Mouse (Mus musculus) G1E (cell line): ENCODE measurements around the gene Elp6. TPM values are rescaled to one million over a fixed set of nuclear protein-coding genes. Genes with fewer than 3 reads are reported as not detected.
"Not testable (repeated sequence)": the region's sequence is repeated elsewhere in the genome, so short reads cannot be mapped to it uniquely, and the experiment has no call there.

Source experiments
- ATAC-seq: 2 replicates; pipeline ENCODE4 v1.8.0; 2016; ENCODE audit warnings: mild to moderate bottlenecking; ENCODE audit not compliant: insufficient number of reproducible peaks, poor library complexity, low FRiP score, severe bottlenecking; ENCODE audit errors: extremely low read depth
- DNase-seq: peaks from one replicate; pipeline ENCODE4 v3.0.0; 2012; ENCODE audit warnings: low spot score
- H3K27me3 ChIP-seq: 2 replicates; pipeline ENCODE4 v1.6.1; 2012; ENCODE audit warnings: mild to moderate bottlenecking, low read length, inconsistent platforms; ENCODE audit not compliant: insufficient read depth
- H3K36me3 ChIP-seq: replicated peaks from 2 replicates; pipeline ENCODE3; 2012; ENCODE audit warnings: mild to moderate bottlenecking, inconsistent platforms
- H3K4me1 ChIP-seq: 2 replicates; pipeline ENCODE4 v1.6.1; 2012; ENCODE audit warnings: low read depth, low read length, inconsistent platforms, mixed read lengths; ENCODE audit not compliant: insufficient read depth
- H3K4me3 ChIP-seq: 2 replicates; pipeline ENCODE4 v1.5.1; 2012; ENCODE audit warnings: low read depth, mild to moderate bottlenecking, inconsistent platforms, low read length, moderate library complexity, mixed read lengths
- H3K9me3 ChIP-seq: replicated peaks from 2 replicates; pipeline ENCODE4 v1.6.1; 2012; ENCODE audit warnings: inconsistent platforms
- CTCF ChIP-seq: IDR thresholded peaks from 2 replicates; pipeline ENCODE4 v1.5.1; 2012; ENCODE audit warnings: low read depth, low read length, inconsistent platforms, mixed read lengths
- GATA1 ChIP-seq: IDR thresholded peaks from 2 replicates; pipeline ENCODE4 v1.6.1; 2012; ENCODE audit warnings: borderline replicate concordance, low read length, inconsistent platforms, mixed read lengths
- GATA2 ChIP-seq: IDR thresholded peaks from 2 replicates; pipeline ENCODE4 v1.6.1; 2012; ENCODE audit warnings: low read depth, low read length, inconsistent platforms, borderline replicate concordance
- POLR2AphosphoS5 ChIP-seq: IDR thresholded peaks from 2 replicates; pipeline ENCODE4 v1.6.1; 2012; ENCODE audit warnings: low read depth, low read length, inconsistent platforms; ENCODE audit not compliant: insufficient replicate concordance
- TAL1 ChIP-seq: conservative IDR thresholded peaks from 2 replicates; pipeline ENCODE4 v1.6.1; 2012; ENCODE audit warnings: low read depth, low read length, inconsistent platforms, mixed read lengths
- polyA plus RNA-seq: library from polyadenylated mRNA; stranded (reverse); fragments of >175 nt; gene quantifications from 2 replicates; pipeline ENCODE4 v1.2.3, GENCODE M21; 2012
- total RNA-seq, 2 experiments: library from RNA; stranded (forward) in 1 of 2; stranded (reverse) in 1 of 2; fragments of 200-1000 nt in 1 of 2; fragments of >200 nt in 1 of 2; fragmentation: Nextera tagmentation in 1 of 2; gene quantifications; 2 replicates each; pipeline ENCODE4 v1.2.3; 2014 to 2017

Elp6 gene
- total and polyA plus RNA-seq, 3 experiments = 7.1 to 12.9 (median 9.3) TPM

- Histone ChIP-seq H3K36me3 (peaks cover 36% of the 10 kb centered on the region), H3K4me1 (peaks cover 13% of the 10 kb centered on the region), H3K4me3 (no peak overlapping the region), H3K27me3 (no peaks in the 10 kb centered on the region), H3K9me3 (no peaks in the 10 kb centered on the region)
- no peak for ATAC-seq
- TF ChIP-seq GATA2 = no peak
- DNase-seq = no peak
Measured at GRCm38 (mm10) chr9:110324181-110324580, 19.2 kb downstream of the Elp6 start.

- Histone ChIP-seq H3K4me1 (peaks cover 29% of the 10 kb centered on the region), H3K27me3 (no peaks in the 10 kb centered on the region), H3K9me3 (no peaks in the 10 kb centered on the region), H3K4me3 (no peak overlapping the region), H3K36me3 (peaks cover 3% of the 10 kb centered on the region)
- ATAC-seq (no peak), DNase-seq (no peak)
- TF ChIP-seq GATA2 = no peak
- no peak for TF ChIP-seq CTCF
- no peak; the same call in 1 of the 2 replicates for TF ChIP-seq TAL1
- TF ChIP-seq POLR2AphosphoS5 = no peak
- TF ChIP-seq GATA1 = no peak
Measured at GRCm38 (mm10) chr9:110328178-110328577, 23.2 kb downstream of the Elp6 start.

GRCm38 (mm10) chr9:110328946-110329630, 24.1 kb downstream of the Elp6 start:
- H3K4me1 ChIP-seq = peaks cover 36% of the 10 kb centered on the region
- TF ChIP-seq GATA2 (no peak), GATA1 (no peak), CTCF (no peak), POLR2AphosphoS5 (no peak), TAL1 (no peak)
- DNase-seq = no peak

GRCm38 (mm10) chr9:110329655-110330054, 24.7 kb downstream of the Elp6 start:
- TF ChIP-seq TAL1 (no peak), GATA2 (no peak), GATA1 (no peak), CTCF (no peak), POLR2AphosphoS5 (no peak)
- Histone ChIP-seq H3K27me3 (no peaks in the 10 kb centered on the region), H3K36me3 (no peaks in the 10 kb centered on the region), H3K4me1 (peaks cover 40% of the 10 kb centered on the region), H3K4me3 (no peak overlapping the region), H3K9me3 (no peaks in the 10 kb centered on the region)
- ATAC-seq (no peak), DNase-seq (no peak)

More at GRCm38 (mm10) chr9:110328946-110329630, 24.1 kb downstream of the Elp6 start:
- H3K36me3 ChIP-seq = peaks cover under 1% of the 10 kb centered on the region
- H3K4me3 ChIP-seq = no peak overlapping the region
- H3K9me3 ChIP-seq = no peaks in the 10 kb centered on the region
- H3K27me3 ChIP-seq = no peaks in the 10 kb centered on the region
- ATAC-seq = no peak

- H3K27me3 ChIP-seq = no peaks in the 10 kb centered on the region
- H3K36me3 ChIP-seq = peaks cover 5% of the 10 kb centered on the region
- ATAC-seq (no peak), DNase-seq (no peak)
- H3K4me1 ChIP-seq = peaks cover 46% of the 10 kb centered on the region
- TF ChIP-seq GATA1 = no peak
- no peak for TF ChIP-seq POLR2AphosphoS5
- no peak for TF ChIP-seq CTCF
- no peak for TF ChIP-seq GATA2
- no peak for TF ChIP-seq TAL1
- no peaks in the 10 kb centered on the region for H3K9me3 ChIP-seq
- no peak overlapping the region for H3K4me3 ChIP-seq
Measured at GRCm38 (mm10) chr9:110330341-110330740, 25.4 kb downstream of the Elp6 start.

- not testable (repeated sequence) for H3K4me3 ChIP-seq, H3K27me3 ChIP-seq, H3K36me3 ChIP-seq, ATAC-seq, H3K9me3 ChIP-seq, DNase-seq
- H3K4me1 ChIP-seq = peaks cover 48% of the 10 kb centered on the region
Measured at GRCm38 (mm10) chr9:110330913-110331312, 25.9 kb downstream of the Elp6 start.
